Mouse (Mus musculus) urinary bladder, adult 18-20 months (tissue): ENCODE data around the gene Pias1.

Experiments used
- DNase-seq, 2 experiments: peaks; one replicate each; pipeline ENCODE4 v3.0.0; 2022; ENCODE audit warnings: low spot score in 2 of 2, mixed read lengths in 2 of 2

The Pias1 gene

DNA sequence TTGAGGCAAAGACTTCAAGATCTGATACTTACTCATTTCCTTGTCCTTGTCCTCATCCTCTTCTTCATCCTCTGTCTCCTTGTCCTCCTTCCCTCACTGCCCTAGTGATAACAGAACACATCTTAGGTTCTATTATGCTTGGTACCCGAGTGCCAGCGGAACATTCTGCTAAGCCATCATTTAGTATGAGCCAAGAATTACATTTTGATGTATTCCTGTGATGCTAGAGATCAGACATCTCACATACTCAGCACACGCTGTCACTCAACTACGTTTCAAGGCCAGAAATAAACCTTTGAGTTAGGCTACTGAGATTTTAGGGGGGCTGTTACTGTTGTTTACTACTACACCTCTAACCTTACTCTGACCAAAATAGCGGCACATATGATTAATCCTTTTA is at the start of gene Pias1:
TSS of gene Pias1 (minus strand) at position 101 of the 400 bp plus-strand sequence.
- DNase-seq = no peak

DNA sequence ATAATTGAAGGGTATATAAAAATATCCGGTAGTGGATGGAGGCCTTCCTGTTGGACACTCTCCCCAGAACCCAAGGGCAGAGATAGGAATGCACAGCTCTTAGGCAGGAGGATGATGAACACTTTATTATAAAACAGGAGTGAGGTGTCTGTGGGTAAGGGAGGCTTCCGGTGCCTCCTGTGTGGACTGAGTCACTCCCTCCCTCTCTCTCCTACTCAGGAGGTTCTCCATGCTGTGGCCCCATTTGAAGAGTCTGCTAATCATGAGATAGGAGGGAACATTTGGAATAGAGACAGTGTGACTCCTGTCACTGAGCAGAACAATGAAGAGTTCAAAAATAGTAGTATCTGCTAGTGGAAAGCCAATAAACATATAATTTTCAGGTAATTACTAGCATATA is 47.7 kb upstream of the Pias1 start:
- DNase-seq = no peak

DNA sequence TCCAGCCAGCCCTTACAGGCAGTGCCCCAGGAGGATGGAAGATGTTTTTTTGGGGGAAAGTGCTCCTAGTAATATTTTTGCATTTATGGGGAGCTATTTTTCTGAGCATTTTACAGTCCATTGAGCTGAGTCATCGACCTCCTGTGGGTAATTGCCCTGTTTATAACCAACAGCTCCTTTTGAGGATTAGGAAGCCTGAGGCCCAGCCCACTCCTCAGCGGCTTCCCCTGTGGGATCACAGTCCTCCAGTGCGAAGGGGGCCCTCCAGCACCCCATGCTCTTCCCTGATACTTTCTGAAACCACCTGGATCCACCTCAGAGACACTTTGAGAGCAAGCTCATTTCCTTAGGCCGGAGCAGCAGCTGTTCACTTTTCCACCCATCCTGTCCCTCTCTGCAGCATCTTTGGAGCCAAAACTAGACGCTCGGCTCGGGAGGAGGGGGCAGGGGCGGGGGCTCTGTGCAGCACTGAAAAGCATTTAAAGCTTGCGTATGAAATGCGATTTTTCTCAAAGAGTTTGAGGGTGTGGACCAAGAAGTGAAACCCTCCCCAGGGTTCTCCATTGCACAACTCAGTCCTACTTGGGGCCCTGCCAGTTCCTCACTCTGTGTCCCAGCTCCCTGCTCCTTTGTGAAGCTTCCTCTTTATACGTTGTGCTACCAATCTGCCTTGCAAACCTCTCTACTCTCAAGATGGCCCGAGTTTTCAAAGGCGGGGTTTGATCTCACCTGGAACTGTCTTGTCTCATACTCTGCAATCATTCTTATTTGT is 43.5 kb upstream of the Pias1 start:
- DNase-seq = peak; percentile 18 to 74

DNA sequence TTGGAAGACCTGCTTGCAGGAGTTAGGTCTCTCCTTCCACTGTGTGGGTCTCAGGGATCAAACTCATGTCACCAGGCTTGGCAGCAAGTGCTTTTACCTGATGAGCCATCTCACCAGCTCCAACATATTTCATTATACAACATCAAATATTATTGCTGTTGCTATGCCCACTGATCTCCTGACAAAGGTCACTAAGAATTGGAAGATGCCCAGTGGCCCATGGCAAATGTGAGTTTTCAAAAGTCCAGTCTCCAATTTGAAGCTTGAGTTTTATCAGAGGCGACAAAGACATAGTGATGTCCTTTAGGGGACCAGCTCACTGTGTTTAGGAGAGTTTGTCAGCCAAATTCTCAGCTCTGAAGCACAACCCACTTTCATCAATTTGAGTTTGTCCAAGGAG is 34.8 kb upstream of the Pias1 start:
- no peak for DNase-seq

DNA sequence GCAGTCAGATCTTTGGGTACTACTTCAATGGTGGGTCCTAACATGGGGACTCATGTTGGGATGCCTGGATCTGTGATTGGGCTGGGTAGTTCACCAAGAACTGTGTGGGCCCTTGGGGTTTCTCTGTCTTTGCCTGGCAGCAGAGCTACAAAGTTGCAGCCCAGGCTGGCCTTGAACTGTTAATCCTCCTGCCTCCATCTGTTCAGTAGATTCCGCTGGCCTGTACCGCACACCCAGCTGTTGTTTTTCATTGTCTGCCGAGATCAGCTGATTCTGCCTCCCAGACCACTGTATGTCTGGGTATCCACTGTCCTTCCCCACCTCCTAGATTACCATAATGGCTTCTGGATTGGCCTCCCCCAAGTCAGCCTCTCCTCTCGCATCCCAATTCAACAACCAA is 19.6 kb upstream of the Pias1 start:
- no peak for DNase-seq

DNA sequence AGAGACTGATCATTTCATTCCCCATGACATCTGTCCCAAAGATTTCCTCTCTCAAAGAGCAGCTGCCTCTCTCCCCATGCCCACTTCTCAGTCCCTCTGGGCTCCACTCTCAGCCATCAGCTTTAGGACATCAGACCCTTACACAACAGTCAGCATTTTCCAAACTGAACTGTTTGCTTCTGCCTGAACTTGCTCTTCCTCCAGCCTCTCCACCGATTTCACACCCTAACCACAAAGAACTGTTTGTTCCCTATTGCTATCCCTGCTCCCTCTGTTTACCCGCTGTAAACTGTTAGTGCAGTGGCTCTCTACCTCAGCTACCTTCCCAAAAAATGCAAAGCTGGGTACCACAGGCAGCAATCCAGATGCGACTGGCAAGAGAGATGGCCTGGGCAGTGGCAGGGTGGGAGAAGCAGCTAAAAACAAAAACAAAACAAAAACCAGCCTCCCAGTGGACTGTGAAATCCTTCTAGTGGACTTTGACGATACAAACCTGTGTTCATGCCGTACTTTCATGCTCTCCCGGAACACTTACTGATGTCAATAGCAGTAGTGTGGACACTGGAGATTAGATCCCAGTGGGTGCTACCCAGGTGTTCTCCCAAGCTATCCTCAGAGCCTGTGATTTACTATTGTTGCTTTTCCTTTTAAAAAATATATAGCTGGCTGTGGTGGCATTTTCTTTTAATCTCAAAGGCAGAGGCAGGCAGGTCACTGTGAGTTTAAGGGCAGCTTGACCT is 18.5 kb upstream of the Pias1 start:
- no peak for DNase-seq

GRCm38 (mm10) chr9:62998561-62998960 is 10.8 kb upstream of the Pias1 start:
- DNase-seq = no peak

- DNase-seq = no peak
Observed at GRCm38 (mm10) chr9:62997626-62998025, 9.9 kb upstream of the Pias1 start.

DNA sequence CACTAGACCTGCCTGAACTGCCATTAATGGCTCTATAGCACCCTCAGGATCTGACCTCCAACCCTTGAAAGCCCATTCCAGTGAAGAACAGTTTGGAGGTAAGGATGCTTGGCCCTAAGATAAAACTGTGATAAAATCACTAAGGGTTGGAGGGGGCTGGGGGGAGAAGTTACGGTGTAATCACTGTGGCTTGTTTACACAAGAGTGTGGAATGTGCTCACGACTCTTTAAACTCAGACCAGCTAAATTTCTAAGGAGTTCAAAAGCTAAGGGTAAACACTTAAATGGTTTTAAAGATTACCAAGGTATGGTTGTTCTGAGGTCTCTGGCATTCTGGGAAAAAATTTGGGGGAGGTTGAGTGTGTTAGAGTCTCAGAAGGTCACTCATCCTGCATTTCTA is 7.5 kb upstream of the Pias1 start:
- no peak for DNase-seq

DNA sequence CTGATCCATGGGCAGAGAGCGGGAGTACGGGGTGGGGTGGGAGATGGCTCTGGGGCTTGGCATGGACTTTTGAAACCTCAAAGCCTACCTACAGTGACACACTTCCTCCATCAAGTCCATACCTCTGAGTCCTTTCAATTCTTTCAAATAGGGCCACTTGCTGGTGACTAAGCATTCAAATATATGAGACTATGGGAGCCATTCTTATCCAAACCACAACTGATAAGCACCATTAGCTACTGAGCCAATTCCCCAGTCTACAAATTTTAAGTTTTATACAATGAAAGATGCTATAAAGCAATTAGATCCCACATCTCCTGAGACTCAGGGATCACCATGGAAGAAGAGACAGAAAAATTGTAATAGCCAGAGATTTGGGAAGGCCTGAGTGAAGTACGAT is 2.4 kb upstream of the Pias1 start:
- no peak for DNase-seq

DNA sequence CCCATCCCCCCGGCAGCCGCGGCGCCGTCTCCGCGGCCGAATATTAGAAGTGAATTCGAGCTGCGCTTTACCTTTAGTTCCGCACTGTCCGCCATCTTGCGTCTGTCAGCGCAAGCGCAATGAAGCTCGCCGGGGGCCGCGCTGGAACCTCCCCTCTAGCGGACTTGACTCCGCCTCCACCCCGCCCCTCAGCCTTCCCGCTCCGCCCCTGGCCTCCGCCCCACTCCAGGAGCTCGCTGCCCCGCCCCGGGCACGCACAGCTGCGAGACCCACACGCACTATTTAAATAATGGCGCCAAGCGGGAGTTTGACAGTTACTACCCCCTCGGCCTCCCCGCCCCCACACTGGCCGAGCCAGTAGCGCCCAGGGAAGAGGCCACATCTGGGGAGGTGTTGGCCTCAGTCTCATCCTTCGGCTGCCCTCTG is 6.9 kb downstream of the Pias1 start:
- DNase-seq = peak; percentile 96 to 97

DNA sequence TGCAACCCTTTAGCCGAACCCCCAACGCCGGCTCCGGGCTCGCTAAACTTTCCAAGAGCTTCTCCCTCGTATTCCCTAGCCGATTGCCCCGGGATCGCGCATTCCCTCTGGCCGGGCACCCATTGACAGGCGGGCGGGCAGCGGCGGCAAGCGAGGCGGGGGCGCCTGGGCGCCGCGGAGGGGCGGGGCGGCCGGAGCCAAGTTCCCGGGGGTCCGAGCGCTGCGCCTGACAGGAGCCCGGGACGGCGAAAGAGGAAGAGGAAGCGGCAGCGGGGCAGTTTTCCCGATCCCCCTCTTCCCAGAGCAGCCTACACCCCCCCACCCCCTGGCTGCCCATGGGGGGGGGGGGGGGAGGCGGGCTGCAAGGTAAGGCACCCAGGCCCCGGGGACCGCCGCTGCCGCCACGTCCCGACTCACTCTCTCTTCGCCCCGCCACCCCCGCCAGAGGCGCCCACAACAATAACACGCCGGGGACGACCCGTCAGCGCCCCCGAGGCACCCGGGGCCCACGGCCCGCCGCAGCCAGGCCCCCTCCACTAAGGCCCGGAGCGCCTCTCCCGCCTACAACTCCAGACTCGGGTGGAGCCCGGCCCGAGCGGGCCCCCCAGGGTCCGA is 7.5 kb downstream of the Pias1 start:
- peak; percentile 3 to 33 for DNase-seq

DNA sequence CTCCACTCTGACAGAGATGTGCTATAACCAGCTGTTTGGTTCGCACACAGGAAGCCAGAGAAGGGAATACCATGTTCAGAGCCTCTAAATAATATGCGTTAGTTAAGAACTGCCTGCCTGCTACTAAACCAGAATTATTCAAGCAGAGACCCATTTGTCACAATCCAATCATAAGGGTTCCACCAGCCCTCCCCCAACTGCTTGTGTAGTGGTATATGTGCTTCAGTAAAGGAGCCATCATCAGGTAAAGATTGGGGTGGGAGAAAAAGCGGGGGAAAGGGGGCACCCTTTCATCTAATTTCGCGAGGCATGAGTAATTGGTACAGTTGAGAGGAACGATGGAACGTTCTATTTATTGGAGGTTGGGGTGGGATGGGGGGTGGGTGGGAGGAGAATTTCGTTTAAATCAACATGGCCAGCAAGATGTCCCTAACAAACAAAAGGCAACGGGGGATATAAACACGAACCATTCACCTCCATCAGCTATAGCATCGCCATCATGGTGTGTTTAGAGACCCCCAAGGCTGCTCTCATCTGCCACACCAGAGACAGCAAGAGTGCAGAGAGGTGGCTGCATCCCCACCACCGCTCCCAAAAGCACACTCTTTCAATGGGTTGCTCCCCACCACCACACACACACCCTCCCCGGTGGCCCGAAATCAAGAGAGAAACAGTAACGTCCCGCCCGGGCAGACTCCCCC is 8.1 kb downstream of the Pias1 start:
- no peak for DNase-seq

DNA sequence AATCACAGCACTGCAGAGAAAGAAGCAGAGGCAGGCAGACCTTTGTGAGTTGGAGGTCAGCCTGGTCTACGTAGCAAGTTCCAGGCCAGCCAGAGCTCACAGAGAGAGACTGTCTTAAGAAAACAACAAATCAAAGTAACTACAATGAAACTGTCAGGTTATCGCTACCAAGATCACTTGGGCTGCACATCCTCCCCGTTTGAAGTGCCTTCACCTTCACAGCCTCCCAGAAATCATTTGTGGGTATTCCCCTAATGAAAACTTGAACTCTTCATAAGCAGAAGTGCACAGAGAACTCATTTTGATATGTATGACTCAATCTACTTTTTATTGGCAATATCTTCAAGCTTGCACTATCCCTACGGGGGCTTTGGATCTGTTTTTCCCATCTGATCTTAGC is 10.6 kb downstream of the Pias1 start:
- no peak for DNase-seq

- DNase-seq = no peak
Observed at GRCm38 (mm10) chr9:62975830-62976229, 11.9 kb downstream of the Pias1 start.

GRCm38 (mm10) chr9:62974439-62974838 is 13.3 kb downstream of the Pias1 start:
- no peak for DNase-seq

- DNase-seq = peak in 1 of 2 experiments; percentile 0
Observed at GRCm38 (mm10) chr9:62972073-62972745, 15.5 kb downstream of the Pias1 start.

DNA sequence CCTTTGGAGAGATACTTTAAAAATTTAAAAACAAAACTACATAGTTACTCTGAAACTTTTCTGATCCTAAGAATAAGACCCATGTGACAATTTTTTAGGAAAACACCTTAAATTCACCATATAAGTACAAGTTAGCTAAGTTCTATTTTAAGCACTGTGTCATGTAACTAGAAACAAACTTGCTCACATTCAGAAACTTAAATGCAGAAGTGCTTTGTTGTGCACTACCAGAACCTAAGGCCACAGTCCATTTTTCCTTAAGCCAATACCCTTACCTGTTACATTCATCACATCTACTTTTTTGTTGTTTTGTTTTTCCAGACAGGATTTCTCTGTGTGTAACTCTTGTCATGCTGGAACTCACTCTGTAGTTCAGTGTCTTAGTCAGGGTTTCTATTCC is 17.4 kb downstream of the Pias1 start:
- no peak for DNase-seq

DNA sequence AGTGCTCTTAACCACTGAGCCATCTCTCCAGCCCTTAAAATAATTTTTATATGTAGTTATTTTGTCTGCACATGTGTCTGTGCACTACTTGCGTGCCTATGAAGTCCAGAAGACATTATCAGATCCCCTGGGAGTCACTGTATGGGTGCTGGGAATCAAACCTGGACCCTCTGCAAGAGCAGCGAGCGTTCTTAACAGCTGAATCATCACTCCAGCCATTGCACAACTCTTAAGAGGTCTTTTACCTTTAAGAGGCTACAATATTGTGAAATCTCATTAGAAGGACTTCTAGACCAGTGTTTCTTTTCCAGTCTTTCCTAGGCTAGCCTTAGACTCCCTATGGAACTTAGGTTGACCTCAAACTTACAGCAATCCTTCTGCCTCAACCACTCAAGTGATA is 21.7 kb downstream of the Pias1 start:
- DNase-seq = no peak

DNA sequence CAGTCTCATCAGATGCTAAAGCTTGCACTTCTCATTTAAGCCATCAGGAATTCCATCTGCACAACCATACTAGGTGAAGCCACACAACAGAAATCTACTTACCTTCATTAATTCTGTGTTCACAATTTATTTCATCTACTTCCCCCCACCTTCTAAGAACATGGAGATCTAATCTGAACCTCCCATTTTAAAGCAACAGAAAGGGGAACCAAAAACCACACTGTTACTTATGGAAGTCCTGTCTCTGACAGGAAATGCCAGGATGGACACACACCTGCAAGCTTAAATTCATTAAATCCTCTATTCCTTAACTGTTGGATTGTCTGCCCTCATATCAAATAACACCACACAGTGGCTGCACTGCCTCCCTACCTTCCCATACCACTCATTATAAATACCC is 35.0 kb downstream of the Pias1 start:
- no peak for DNase-seq

DNA sequence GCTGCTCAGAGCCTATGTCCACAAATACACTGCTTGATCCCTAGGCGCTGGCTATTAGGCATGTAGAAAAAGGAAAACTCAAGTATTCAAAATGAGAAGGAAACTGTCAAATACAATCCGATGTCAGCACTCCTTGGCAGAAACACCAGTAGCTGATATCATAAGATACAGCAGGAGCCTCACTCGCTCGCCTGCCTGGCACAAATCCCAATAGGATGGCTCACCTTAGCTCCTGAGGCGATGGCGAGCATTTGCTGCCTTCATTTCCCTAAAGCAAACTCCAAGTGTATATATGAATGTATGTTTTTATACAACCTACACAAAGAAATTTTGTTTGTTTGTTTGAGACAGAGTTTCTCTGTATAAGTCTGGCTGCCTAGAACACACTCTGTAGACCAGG is 42.4 kb downstream of the Pias1 start:
- DNase-seq = no peak

- no peak for DNase-seq
Observed at GRCm38 (mm10) chr9:62944063-62944462, 43.7 kb downstream of the Pias1 start.
